Mouse (Mus musculus) urinary bladder, adult 2 months (tissue): ENCODE measurements around the gene Grip2. TPM values are rescaled to one million over a fixed set of nuclear protein-coding genes. Genes with fewer than 3 reads are reported as not detected.
A peak's percentile ranks its signal among the peaks of the same experiment; 100 is the strongest.

Experiments
- DNase-seq: peaks from one replicate; pipeline ENCODE4 v3.0.0; 2022; ENCODE audit warnings: low spot score
- polyA plus RNA-seq: library from polyadenylated mRNA; depleted of rRNA; stranded (reverse); fragments of >200 nt; gene quantifications from 2 replicates; pipeline ENCODE4 v1.2.3, GENCODE M21; 2012; rRNA removed

The Grip2 gene
- polyA plus RNA-seq, 1 experiment, result 2.2 TPM

DNA sequence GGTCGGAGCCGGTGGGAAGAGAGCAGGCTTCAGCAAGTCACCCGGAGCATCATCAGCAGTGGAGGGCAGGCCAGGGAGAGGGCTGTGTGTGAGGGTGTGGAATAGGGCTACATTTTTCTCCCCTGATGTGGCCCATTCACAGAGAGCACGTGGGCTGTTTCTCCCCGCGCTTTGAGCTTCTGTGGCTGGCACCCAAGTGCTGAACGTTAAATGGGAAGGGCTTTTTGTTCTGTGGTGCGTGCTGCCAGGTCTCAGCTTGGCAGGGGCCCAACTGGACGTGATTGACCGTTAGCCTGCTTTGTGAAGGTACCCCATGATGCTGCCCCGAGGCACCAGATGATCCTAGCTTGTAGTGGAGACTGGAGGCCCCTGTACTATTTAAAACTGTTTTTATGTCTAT is 94.9 kb downstream of the Grip2 start:
- no peak for DNase-seq

DNA sequence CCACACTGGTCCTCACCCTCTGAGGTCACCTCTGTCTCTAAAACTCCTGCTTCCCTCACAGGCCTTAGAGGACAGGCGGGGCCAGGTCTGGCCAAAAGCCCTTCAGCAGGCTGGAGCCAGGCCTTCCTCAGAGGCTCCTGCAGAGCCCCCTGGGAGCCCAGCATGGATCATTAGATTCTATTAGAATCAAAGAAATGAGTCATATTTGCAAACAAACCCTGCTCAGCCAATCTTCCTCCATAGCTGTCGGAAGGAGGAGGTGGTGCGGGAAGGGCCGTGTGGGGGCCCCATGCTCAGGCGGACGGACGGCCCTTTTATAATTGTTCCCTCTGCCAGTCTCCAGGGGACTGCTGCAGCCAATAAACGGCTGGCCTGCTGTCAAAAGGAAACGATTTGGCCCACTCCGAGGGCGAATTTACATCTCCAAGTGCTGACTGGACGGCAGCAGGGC is 97.3 kb downstream of the Grip2 start:
- no peak for DNase-seq

DNA sequence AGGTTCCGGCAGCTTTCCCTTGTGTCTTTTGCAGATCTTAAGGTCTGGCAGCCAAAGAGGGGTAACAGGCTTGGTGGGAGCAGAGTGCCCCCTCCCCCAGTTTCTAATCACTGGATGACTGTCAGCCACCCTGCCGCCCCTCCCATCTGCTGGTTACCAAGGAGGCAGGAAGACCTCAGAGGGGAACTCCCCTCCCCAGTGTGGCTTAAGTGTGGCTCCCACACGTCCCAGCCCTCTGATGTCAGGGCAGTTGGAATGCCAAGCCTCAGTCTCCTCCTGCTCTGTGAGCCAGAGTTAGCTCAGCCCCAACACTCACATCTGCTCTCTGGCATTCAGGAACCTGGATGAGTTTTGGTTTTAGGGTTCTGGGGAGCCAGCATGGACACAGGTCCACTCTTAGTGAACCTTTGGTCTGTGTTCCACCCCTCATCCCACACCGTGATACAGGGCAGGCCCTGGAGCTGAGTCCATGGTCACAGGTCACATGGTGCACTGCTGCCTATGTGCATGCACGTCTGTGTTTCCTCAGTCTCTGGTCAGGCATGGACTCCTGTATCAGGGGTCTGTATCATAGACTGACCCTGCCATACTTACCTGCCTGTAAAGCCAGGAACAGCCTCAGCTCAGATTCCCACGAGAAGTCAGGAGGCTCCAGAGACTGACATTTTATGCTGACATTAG is 98.0 kb downstream of the Grip2 start:
- DNase-seq, result no peak

DNA sequence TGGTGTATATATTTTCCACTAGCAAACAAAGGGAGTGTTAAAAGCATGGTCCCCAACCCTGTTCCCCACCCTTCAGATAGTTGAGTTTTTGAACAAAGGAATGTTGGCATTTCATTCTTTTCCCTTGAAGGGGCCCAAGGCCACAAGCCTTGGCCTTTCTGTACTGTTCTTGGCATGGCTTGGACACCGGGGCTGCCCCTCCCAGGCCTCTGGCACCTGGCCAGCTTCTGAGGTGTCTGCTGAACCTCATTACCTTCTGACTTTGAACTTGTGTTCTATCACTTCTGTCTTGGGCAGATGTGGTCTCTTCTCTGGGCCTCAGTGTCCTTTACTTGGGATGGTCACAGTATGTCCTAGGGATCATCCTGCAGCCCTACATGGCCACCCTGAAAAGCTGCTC is 99.7 kb downstream of the Grip2 start:
- DNase-seq, result no peak

DNA sequence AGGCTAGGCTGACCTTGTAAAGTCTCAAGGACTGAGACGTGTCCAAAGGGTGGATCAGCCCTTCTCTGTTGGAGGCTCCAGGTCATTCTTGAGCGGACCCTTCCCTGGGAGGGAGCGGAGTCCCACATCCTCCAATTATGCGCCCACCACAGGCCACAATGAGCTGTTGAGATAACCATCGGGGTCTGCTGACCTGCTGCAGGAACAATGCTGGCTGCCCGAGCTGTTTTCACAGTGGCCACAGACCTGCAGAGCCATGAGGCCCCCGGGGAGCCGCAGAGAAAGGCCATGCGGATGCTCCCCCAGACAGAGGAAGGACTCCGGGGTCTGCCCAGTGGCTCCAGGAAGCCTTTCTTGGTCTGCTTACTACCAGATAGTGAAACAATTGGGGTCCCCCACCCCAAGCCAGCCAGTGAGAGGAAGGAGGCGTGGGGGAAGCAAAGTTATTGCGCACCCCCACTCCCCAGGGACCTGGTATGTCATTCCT is 105.8 kb downstream of the Grip2 start:
- DNase-seq, result no peak

DNA sequence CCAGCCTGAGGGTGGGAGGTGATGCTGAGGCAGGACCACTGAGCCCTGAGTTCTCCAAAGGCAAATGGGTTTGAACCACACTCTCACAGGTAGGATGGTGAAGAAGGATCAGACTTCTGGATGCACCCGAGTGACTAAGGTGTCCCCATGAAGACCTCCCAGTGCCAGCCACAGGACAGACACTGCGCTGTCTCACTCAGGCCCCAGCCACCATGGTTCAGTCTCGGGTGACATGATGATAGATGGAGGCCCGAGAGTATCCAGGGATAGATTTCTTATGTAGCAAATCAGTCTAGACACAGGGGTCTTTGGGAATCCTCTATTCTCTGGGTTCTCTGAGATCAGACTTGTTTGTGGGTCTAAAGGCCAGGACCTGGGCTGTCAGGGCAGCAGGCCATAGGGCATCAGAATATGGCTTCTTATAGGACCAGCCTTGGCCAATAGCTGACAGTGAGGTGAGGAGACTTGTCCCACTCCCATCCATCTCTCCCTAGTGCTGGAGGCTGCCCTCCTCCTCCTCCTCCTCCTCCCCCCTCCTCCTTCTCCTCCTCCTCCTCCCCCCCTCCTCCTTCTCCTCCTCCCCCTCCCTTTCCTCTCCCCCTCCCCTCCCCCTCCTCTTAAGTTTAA is 106.3 kb downstream of the Grip2 start:
- DNase-seq, result no peak

DNA sequence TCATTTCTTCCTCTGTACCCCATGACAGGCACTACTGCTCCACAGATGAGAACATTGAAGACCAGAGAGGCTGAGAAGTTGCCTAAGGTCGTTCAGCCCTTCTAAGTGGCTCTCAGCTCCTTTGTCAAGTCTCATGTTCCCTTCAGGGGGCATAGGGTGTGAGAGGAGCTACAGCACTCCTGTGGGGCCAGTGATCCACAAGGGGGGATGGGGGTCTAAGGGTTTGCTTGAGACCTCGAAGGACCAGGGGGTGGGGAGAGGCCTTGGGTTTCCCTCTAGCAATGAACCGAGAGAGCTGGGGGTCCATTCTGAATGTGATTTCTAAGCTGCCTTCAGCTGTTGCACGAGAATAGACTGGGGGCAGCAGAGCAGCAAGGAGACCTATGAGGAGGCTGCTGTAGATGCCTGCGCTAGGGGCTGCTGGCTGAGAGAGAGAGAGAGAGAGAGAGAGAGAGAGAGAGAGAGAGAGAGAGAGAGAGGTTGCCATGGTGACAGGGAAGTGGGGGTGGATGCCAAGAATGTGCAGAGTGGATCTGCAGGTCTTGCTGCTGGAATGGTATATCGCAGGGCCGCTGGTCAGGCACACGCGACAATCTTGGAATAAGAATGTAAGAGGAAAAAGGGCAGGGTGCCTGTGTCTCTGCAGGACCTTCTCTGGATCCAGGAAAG is 107.1 kb downstream of the Grip2 start:
- DNase-seq, result no peak

DNA sequence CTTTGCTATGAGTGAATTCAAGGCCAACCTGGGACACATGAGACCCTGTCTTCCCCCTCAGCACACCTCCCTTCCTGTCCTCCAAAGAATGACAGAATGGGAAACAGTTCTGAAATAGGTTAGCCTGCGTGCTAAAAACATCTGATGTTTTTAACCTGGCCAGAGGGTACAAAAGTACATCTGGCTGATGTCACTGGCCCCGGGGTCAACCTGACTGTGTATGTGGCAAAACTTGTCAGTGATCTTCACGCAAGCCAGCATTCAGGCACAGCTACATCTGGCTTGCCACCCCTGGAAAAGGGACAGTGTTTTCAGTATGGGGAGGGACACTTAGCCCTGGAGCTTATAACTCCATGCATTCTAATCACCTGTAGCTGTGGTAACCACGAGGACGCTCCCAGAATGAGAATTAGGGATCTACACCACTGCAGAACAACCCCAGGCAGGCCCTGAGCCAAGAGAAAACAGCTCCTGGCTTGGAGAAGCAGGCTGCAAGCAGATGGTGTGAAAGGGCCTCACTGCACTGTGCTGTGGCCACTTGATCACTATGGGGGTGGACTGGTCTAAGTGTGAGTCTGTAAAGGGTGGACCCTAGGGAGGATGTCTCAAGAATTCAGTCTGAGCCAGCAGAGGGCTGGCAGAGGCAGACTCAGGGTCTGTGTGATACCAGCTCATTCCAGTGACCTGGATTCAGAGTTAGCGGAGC is 107.9 kb downstream of the Grip2 start:
- no peak for DNase-seq

DNA sequence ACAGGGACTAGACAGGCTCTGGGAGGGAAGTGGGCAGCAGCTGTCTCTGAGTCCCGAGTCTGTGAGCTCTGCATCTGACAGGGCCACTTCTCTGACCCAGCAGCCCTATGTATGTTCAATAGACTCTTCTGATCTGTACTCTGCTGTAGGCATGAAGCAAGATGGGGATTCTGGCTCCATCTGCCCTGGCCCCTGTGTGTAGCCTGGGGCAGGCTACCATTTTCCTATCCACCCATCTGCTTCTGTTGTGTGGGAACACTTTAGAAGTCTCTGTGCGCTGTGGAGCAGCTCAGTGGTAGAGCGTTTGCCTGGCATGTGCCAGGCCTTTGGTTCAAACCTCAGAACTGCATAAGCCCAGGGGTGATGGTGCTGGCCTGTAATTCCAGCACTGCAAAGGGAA is 108.4 kb downstream of the Grip2 start:
- DNase-seq, result no peak

DNA sequence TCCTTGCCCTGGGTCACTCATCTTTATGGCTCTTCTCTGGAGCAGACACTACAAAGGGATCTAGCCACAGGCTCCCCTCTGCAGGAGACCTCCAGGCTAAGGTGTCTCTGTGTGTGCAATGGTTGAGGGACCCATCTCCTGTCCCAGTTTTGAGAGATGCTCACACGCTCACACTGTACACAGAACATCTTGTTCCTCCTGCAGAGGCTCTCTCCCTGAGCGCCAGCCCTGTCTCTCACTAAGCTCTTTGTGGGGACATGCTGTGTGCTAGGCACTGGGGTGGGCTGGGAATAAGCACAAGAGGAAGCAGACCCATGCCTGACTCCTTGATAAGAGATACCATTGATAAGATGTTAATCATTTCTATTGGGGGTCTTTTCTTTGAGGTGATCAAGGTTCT is 109.0 kb downstream of the Grip2 start:
- DNase-seq, result no peak

DNA sequence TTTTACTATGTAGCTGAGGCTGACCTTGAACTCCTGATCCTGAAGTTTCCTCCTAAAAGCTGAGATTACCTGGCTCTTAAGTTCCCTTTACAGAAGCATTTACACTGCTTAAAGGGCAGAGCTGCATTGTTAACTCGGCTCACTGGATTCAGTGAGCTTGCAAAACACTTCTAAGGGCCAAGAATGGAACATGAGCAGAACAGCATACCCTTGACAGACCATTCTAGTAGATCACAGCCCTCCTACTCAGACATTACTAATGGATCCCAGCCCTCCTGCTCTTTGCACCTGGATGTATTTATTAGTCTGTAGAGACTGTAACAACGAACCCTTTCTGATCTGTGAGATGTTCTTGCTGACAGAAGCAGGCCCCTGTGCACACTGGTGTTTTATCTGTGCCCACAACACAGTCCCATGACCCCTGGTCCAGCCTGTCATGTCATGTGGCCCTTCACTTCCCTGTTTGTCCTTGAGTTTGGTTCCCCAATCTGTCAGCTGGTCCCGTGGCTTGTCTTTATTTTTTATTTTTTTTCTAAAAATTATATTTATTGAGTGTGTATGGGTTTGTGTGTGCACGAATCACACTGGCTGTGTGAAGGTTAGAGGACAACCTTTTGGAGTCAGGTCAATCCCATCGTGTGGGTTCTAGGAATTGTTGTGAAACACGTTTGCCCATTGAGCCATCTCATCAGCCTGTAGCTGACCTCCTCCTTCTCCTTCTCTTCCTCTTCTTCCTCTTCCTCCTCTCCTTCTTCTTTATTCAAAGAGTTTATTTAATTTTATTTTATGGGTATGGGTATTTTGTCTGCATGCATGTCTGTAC is 110.9 kb downstream of the Grip2 start:
- no peak for DNase-seq

DNA sequence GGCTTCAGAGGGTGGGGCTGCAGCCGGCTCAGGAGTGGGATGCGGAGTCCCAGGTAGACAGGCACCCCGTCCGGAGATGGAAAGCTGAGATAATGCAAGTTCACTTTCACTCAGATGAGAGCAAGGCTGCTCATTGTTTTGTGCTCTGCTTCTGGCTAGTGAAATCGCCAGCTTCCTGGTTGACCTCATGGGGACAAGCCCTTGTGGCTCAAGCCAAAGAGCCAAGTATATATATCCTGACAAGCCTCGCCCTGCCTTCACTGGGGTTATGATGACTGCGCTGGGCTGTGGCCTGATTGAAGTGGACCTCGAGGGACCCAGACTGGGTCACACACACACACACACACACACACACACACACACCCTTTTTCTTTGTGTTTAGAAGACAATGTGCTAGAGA is 112.0 kb downstream of the Grip2 start:
- DNase-seq, result no peak

DNA sequence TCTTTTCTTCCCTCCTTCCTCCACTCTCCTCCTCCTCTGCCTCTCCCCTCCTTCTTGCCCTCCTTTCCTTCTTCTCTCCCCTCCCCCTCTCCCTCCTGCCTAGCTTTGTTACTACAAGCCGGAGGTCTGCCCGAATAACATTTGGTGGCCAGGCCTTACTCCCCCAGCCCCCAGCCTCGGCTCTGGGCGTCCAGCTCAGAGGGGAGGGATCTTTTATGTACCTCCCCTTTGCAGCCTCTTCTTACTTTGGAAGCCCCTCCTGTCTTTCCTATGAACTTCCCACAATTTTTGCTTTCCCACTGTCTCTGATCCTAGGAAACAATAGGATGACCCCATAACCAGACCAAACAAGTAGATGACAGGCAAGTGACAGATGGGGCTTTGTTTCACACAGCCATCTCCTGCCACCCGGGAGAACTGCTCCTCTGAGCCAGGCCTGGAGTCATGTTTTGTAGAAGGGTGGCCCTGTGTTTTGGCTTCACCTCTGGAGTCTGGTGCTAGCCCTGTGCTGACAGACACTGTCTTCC is 113.6 kb downstream of the Grip2 start:
- no peak for DNase-seq

DNA sequence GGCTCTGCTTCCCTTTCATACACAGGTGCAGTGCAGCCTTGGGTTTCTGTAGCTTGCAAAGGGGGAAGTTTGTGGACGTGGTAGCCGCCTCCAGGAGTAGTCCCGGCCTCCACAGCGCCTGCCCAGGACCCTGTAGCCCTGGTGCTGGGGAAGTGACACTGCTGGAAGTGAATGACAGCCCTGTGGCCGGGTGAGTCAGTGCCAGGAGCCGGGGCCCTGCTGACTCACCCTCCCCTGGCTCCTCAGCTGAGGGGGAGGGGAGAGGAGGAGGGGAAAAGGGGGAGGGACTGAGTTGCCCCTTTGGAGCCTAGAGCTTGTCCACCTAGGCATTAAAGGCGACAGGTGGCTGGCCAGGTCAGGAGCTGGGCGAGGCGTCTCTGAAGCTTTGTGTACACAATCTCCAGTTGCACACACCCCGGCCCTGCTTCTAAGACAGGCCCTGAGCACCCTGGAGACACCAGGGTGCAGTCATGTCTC is 114.2 kb downstream of the Grip2 start:
- peak; percentile 60 for DNase-seq

DNA sequence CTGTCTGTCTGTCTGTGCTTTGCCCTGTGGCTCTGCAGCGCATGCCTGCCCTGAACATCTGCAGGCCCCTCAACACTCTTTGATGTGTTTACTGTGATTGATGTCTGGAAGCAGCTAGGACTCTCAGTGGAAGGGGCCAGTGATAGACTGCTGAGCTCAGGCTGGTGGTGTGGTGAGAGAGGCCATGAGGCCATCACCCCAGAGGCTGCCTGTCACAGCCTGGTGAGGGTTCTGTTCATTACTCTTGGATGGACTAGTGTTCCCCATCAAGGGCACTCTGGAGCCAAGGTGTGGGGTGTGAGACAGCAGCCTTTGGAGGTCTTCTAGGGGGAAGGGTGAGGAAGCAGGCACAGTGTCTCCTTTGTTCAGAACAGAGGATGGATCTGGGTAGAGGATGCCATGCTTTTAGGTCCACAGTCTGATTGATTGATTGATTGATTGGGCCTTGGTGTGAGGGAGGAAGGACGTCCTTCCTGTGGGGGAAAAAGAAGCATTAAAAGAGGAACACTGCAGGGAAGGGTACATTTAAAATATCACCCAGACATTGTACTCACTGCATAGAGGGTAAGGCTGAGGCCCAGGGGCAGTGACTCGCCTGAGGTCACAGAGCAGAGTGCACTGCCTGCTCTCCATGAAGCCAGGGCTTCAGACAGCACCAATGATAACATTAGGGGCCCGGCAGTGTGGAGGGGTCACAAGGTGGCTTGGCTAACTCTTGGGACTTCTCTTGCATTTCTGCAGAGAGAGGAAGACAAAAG is 114.8 kb downstream of the Grip2 start:
- no peak for DNase-seq

Other genes starting within 250 kb of the Grip2 start
- gene Slc6a6, start 143.2 kb downstream of the Grip2 start, polyA plus RNA-seq, result 55.0 and 73.2 TPM in 2 replicates
- 13.1 and 14.2 TPM in 2 replicates for gene Ccdc174, start 50.8 kb upstream of the Grip2 start, polyA plus RNA-seq
- gene 4930590J08Rik, start 75.6 kb upstream of the Grip2 start, polyA plus RNA-seq, result 0.37 and 0.69 TPM in 2 replicates
- 8.3 and 13.0 TPM in 2 replicates for gene Fgd5, start 151.6 kb upstream of the Grip2 start, polyA plus RNA-seq